Mouse (Mus musculus): ENCODE measurements at regions not wholly inside any gene's neighbourhood (a gene's known extent, or its start where the extent isn't known, plus 50 kb on each side); places are given as distances from the start of the nearest gene placed in this dataset.

GRCm38 (mm10) chr6:140874831-140875230 is 145.7 kb downstream of the Gm11077 start:
- TF ChIP-seq CTCF (IDR thresholded peaks at IDR 0.05; ENCODE audit: low read depth, low read length) = no peak
- TF ChIP-seq POLR2A (IDR thresholded peaks at IDR 0.05; ENCODE audit: borderline replicate concordance, low read depth, low read length) = no peak
